In the genomic region with DNA sequence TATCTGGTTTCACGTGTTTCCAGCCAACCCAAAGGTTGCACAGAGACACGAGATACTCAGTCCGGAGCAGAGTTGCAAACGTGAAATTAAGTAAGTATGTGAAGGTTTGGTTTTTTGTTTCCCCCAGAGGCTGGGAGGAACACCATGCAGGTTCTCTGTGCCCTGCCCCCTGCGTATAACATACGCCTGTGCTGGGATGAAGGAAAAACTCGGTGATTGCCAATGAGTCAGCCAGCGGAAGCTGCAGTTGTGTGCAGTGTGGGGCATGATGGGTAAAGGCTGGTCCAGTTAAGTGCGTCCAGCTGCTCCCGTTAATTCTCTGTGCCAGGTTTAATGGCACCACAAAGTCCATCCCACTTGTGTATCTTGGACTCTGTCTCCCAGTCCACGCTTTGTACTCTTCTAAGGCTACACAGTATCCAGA, we compare ENCODE assay signal across 8 mouse cellular contexts. TPM values are rescaled to one million over a fixed set of nuclear protein-coding genes. Genes with fewer than 3 reads are reported as not detected.
DNase-seq lines count a peak whose midpoint lies in the region; ATAC-seq and TF ChIP-seq lines count a peak whose summit lies in the region.

No protein-coding gene starts in this region.

- H3K27ac ChIP-seq in cerebellum, adult 2 months (ENCODE audit: insufficient read depth, low read length): peak overlapping the region; percentile 20; the same call in 1 of the 2 replicates
- H3K27ac ChIP-seq in lung, embryonic 16.5 days (ENCODE audit: low read length): 0 out of 2 replicates have a peak overlapping the region, but pooled peaks have one; percentile 32
- H3K27ac ChIP-seq in lung, postnatal 0 days (ENCODE audit: low read length): peak overlapping the region; percentile 54

- no peak for DNase-seq in cerebellum, adult 2 months
- DNase-seq in cerebellum, postnatal 36 days: no peak
- DNase-seq in lung, postnatal 25 days (ENCODE audit: low spot score): no peak
- DNase-seq in kidney, adult 8-10 months: peak; percentile 60 to 70
- DNase-seq in lung, postnatal 0 days (ENCODE audit: low spot score): peak; percentile 47
- DNase-seq in retina, embryonic 14.5 days (ENCODE audit: low spot score): no peak
- no peak for DNase-seq in right cerebral cortex, postnatal 25 days

- no peak for TF ChIP-seq EP300 in lung, postnatal 0 days (IDR thresholded peaks at IDR 0.05)

- no peaks in the 10 kb centered on the region for H3K4me1 ChIP-seq in cerebellum, adult 2 months (ENCODE audit: control insufficient read depth, insufficient read depth, low read length)
- H3K4me1 ChIP-seq in lung, embryonic 16.5 days (replicated peaks; ENCODE audit: control insufficient read depth, insufficient read depth, low read length): peaks cover 8% of the 10 kb centered on the region
- H3K4me1 ChIP-seq in lung, postnatal 0 days (ENCODE audit: insufficient read depth, low read depth, low read length): peaks cover 4% of the 10 kb centered on the region; the same call in 1 of the 2 replicates

- WGBS in cerebellum, adult 2 months: 40% methylated on average over 11 of the region's 11 CpGs
- 69% methylated on average over 11 of the region's 11 CpGs for WGBS in lung, embryonic 16.5 days
- 73% methylated on average over 11 of the region's 11 CpGs for WGBS in lung, postnatal 0 days

- no peak overlapping the region for H3K4me3 ChIP-seq in cerebellum, adult 2 months (replicated peaks; ENCODE audit: insufficient read depth, low read depth, low read length)
- 0 out of 2 replicates have a peak overlapping the region, but pooled peaks have one; percentile 3 for H3K4me3 ChIP-seq in lung, embryonic 16.5 days (ENCODE audit: low read length)
- no peak overlapping the region; the same call in 1 of the 2 replicates for H3K4me3 ChIP-seq in lung, postnatal 0 days (ENCODE audit: low read depth, low read length)

- TF ChIP-seq CTCF in cerebellum, adult 2 months (IDR thresholded peaks at IDR 0.05; ENCODE audit: borderline replicate concordance, insufficient read depth, low read depth, low read length): no peak
- no peak for TF ChIP-seq CTCF in lung, postnatal 0 days (IDR thresholded peaks at IDR 0.05)

- peaks cover 3% of the 10 kb centered on the region; the same call in 1 of the 2 replicates for H3K9me3 ChIP-seq in lung, embryonic 16.5 days (ENCODE audit: control insufficient read depth, low read length)
- no peaks in the 10 kb centered on the region for H3K9me3 ChIP-seq in lung, postnatal 0 days (ENCODE audit: low read length)

- peak; percentile 41; the same call in 1 of the 2 replicates for ATAC-seq in lung, embryonic 16.5 days (ENCODE audit: low read depth)
- ATAC-seq in lung, postnatal 0 days: peak; percentile 53

- no peaks in the 10 kb centered on the region for H3K27me3 ChIP-seq in cerebellum, adult 2 months (ENCODE audit: control insufficient read depth, insufficient read depth, low read length)
- no peaks in the 10 kb centered on the region for H3K27me3 ChIP-seq in lung, embryonic 16.5 days (ENCODE audit: control insufficient read depth, insufficient read depth, low read depth, low read length)
- no peaks in the 10 kb centered on the region for H3K27me3 ChIP-seq in lung, postnatal 0 days (replicated peaks; ENCODE audit: insufficient read depth, low read length)

- TF ChIP-seq POLR2A in cerebellum, adult 2 months (IDR thresholded peaks at IDR 0.05; ENCODE audit: borderline replicate concordance, insufficient read depth, low read length): no peak

- H3K4me2 ChIP-seq in lung, embryonic 16.5 days (ENCODE audit: low read depth, low read length): peak overlapping the region; percentile 24; the same call in 1 of the 2 replicates
- peak overlapping the region; percentile 29; the same call in 1 of the 2 replicates for H3K4me2 ChIP-seq in lung, postnatal 0 days (replicated peaks; ENCODE audit: low read depth, low read length)

- no peak overlapping the region for H3K9ac ChIP-seq in lung, embryonic 16.5 days (ENCODE audit: low read length)
- no peak overlapping the region; the same call in 1 of the 2 replicates for H3K9ac ChIP-seq in lung, postnatal 0 days (replicated peaks; ENCODE audit: low read depth)

- H3K36me3 ChIP-seq in lung, embryonic 16.5 days (ENCODE audit: control insufficient read depth, insufficient read depth, low read length): no peaks in the 10 kb centered on the region
- no peaks in the 10 kb centered on the region for H3K36me3 ChIP-seq in lung, postnatal 0 days (ENCODE audit: insufficient read depth, low read length)

RNA-seq across cellular contexts. Expression of a gene that starts 4.4 kb away (rescaled TPM):
- polyA plus RNA-seq in cerebellum, adult 2 months (2012; rRNA removed): 23.9 and 25.3 TPM in 2 replicates
- 33.7 and 34.7 TPM in 2 replicates for polyA plus RNA-seq in lung, embryonic 16.5 days (2015; fragmentation: Nextera tagmentation; extraction: Ambion mirVana)
- polyA plus RNA-seq in lung, postnatal 0 days (2015; fragmentation: Nextera tagmentation; extraction: Ambion mirVana): 52.3 and 56.0 TPM in 2 replicates

Comparison
In these comparisons a context has a peak if more than half of its experiments do, and no peak if none do; other contexts are left out.
1. DNase-seq: peak in kidney, adult 8-10 months (2 of 2) and lung, postnatal 0 days (single experiment); none in cerebellum, adult 2 months (0 of 2), cerebellum, postnatal 36 days (0 of 2), lung, postnatal 25 days (single experiment), retina, embryonic 14.5 days (single experiment) and right cerebral cortex, postnatal 25 days (single experiment).
2. Peak in every context shown above with its lines, with median percentiles within 50 percentile points of each other: H3K27ac ChIP-seq.